Mouse (Mus musculus) midbrain, embryonic 11.5 days (tissue): ENCODE measurements at regions not wholly inside any gene's neighbourhood (a gene's known extent, or its start where the extent isn't known, plus 50 kb on each side); places are given as distances from the start of the nearest gene placed in this dataset.
A peak's percentile ranks its signal among the peaks of the same experiment; 100 is the strongest.

Source experiments
- ATAC-seq: fragments of 200-750 bp; cut with Nextera tagmentation; 2 replicates; pipeline ENCODE4 v1.8.0; 2017; ENCODE audit warnings: moderate TSS enrichment, moderate library complexity; ENCODE audit not compliant: low FRiP score
- DNase-seq: peaks from one replicate; pipeline ENCODE4 v3.0.0; 2015; ENCODE audit warnings: low spot score; ENCODE audit errors: missing footprints
- H3K27ac ChIP-seq: fragments of 300-500 bp; sonication (generic); 2 replicates; pipeline ENCODE4 v1.5.1; 2014; ENCODE audit warnings: low read depth, low read length
- H3K27me3 ChIP-seq: fragments of 300-500 bp; sonication (generic); 2 replicates; pipeline ENCODE4 v1.6.1; 2014; ENCODE audit warnings: mild to moderate bottlenecking, low read length, moderate library complexity, mixed read lengths; ENCODE audit not compliant: control insufficient read depth, insufficient read depth
- H3K36me3 ChIP-seq: fragments of 300-500 bp; sonication (generic); 2 replicates; pipeline ENCODE4 v1.6.1; 2014; ENCODE audit warnings: mild to moderate bottlenecking, low read length, moderate library complexity, mixed read lengths; ENCODE audit not compliant: control insufficient read depth, insufficient read depth
- H3K4me1 ChIP-seq: fragments of 300-500 bp; sonication (generic); 2 replicates; pipeline ENCODE4 v1.6.1; 2014; ENCODE audit warnings: low read length; ENCODE audit not compliant: control insufficient read depth, insufficient read depth
- H3K4me2 ChIP-seq: fragments of 300-500 bp; sonication (generic); 2 replicates; pipeline ENCODE4 v1.6.1; 2014; ENCODE audit warnings: mild to moderate bottlenecking, moderate library complexity
- H3K4me3 ChIP-seq: fragments of 300-500 bp; sonication (generic); 2 replicates; pipeline ENCODE4 v1.5.1; 2014; ENCODE audit warnings: low read depth, low read length
- H3K9ac ChIP-seq: fragments of 300-500 bp; sonication (generic); 2 replicates; pipeline ENCODE4 v1.6.1; 2014; ENCODE audit warnings: low read length
- H3K9me3 ChIP-seq: fragments of 300-500 bp; sonication (generic); 2 replicates; pipeline ENCODE4 v1.6.1; 2016; ENCODE audit warnings: low read length; ENCODE audit not compliant: control insufficient read depth
- WGBS: fragments of 180-500 bp; shearing (Covaris S2); extraction: QIAGEN DNeasy Blood & Tissue Kit; methylation state at CpG from one replicate; pipeline ENCODE4 v1.1.7; 2014; 5-methylcytosine and 5-hydroxymethylcytosine counted together

- no peak overlapping the region for H3K9ac ChIP-seq
- no peak overlapping the region for H3K27ac ChIP-seq
- no peak overlapping the region for H3K4me2 ChIP-seq
- WGBS, result 81% methylated on average over 5 of the region's 5 CpGs
- no peaks in the 10 kb centered on the region for H3K9me3 ChIP-seq
- H3K27me3 ChIP-seq, result no peaks in the 10 kb centered on the region
- no peaks in the 10 kb centered on the region for H3K4me1 ChIP-seq
- no peaks in the 10 kb centered on the region for H3K36me3 ChIP-seq
- no peak overlapping the region for H3K4me3 ChIP-seq
- peak; percentile 75 for DNase-seq
- no peak for ATAC-seq
Observed at GRCm38 (mm10) chr19:44626261-44626660, 63.6 kb downstream of the Hif1an start.

- no peaks in the 10 kb centered on the region for H3K9me3 ChIP-seq
- 64% methylated on average over 7 of the region's 7 CpGs for WGBS
- no peak overlapping the region for H3K9ac ChIP-seq
- DNase-seq (no peak), ATAC-seq (no peak)
- no peak overlapping the region for H3K4me3 ChIP-seq
- H3K36me3 ChIP-seq, result no peaks in the 10 kb centered on the region
- no peak overlapping the region for H3K27ac ChIP-seq
- H3K4me1 ChIP-seq, result no peaks in the 10 kb centered on the region; the same call in 1 of the 2 replicates
- H3K4me2 ChIP-seq, result no peak overlapping the region
- no peaks in the 10 kb centered on the region for H3K27me3 ChIP-seq
Observed at GRCm38 (mm10) chr19:44629705-44630104, 67.1 kb downstream of the Hif1an start.

GRCm38 (mm10) chr19:44631356-44632007 lies 68.8 kb downstream of the Hif1an start:
- Histone ChIP-seq H3K9me3 (no peaks in the 10 kb centered on the region), H3K27me3 (no peaks in the 10 kb centered on the region), H3K4me1 (no peaks in the 10 kb centered on the region; the same call in 1 of the 2 replicates), H3K9ac (no peak overlapping the region), H3K4me2 (no peak overlapping the region), H3K27ac (no peak overlapping the region), H3K4me3 (no peak overlapping the region), H3K36me3 (no peaks in the 10 kb centered on the region)
- WGBS, result 84% methylated on average over 19 of the region's 19 CpGs
- DNase-seq (no peak), ATAC-seq (no peak)

- WGBS, result 72% methylated on average over 9 of the region's 9 CpGs
- Histone ChIP-seq H3K4me1 (peaks cover 6% of the 10 kb centered on the region), H3K36me3 (no peaks in the 10 kb centered on the region), H3K4me3 (no peak overlapping the region), H3K27ac (no peak overlapping the region), H3K27me3 (peaks cover 19% of the 10 kb centered on the region), H3K9me3 (no peaks in the 10 kb centered on the region), H3K9ac (no peak overlapping the region), H3K4me2 (no peak overlapping the region)
- ATAC-seq, result no peak
- DNase-seq, result no peak
Observed at GRCm38 (mm10) chr19:44637145-44637719, 74.6 kb downstream of the Hif1an start.

- H3K4me3 ChIP-seq, result peak overlapping the region; percentile 29
- H3K27me3 ChIP-seq, result peaks cover 21% of the 10 kb centered on the region
Observed at GRCm38 (mm10) chr19:44640021-44640420, 77.4 kb downstream of the Hif1an start.

GRCm38 (mm10) chr19:44640551-44640950 lies 77.9 kb downstream of the Hif1an start:
- no peaks in the 10 kb centered on the region for H3K36me3 ChIP-seq
- peak overlapping the region; percentile 40 for H3K4me2 ChIP-seq
- H3K27me3 ChIP-seq, result peaks cover 21% of the 10 kb centered on the region
- peak overlapping the region; percentile 56 for H3K9ac ChIP-seq
- no peaks in the 10 kb centered on the region for H3K9me3 ChIP-seq
- WGBS, result 0% methylated on average over 1 of the region's 1 CpGs
- ATAC-seq, result no peak
- H3K4me1 ChIP-seq, result peaks cover 6% of the 10 kb centered on the region
- no peak overlapping the region for H3K27ac ChIP-seq
- H3K4me3 ChIP-seq, result peak overlapping the region; percentile 29
- DNase-seq, result peak; percentile 92

More at GRCm38 (mm10) chr19:44640021-44640420, 77.4 kb downstream of the Hif1an start:
- Histone ChIP-seq H3K36me3 (no peaks in the 10 kb centered on the region), H3K27ac (no peak overlapping the region), H3K4me1 (peaks cover 6% of the 10 kb centered on the region), H3K9me3 (no peaks in the 10 kb centered on the region), H3K9ac (peak overlapping the region; percentile 56), H3K4me2 (peak overlapping the region; percentile 40)
- 0% methylated on average over 26 of the region's 26 CpGs for WGBS
- ATAC-seq (no peak), DNase-seq (peak; percentile 92)

GRCm38 (mm10) chr19:44642294-44642693 lies 79.6 kb downstream of the Hif1an start:
- no peak for ATAC-seq
- no peaks in the 10 kb centered on the region for H3K36me3 ChIP-seq
- WGBS, result 58% methylated on average over 4 of the region's 4 CpGs

GRCm38 (mm10) chr19:44644376-44644775 lies 81.7 kb downstream of the Hif1an start:
- 55% methylated on average over 3 of the region's 3 CpGs for WGBS
- no peak overlapping the region for H3K27ac ChIP-seq
- H3K9me3 ChIP-seq, result no peaks in the 10 kb centered on the region
- no peak overlapping the region for H3K4me2 ChIP-seq
- H3K4me3 ChIP-seq, result no peak overlapping the region
- no peaks in the 10 kb centered on the region for H3K36me3 ChIP-seq
- ATAC-seq (no peak), DNase-seq (peak; percentile 47)
- no peak overlapping the region for H3K9ac ChIP-seq
- H3K27me3 ChIP-seq, result peaks cover 24% of the 10 kb centered on the region
- peaks cover 6% of the 10 kb centered on the region for H3K4me1 ChIP-seq

More at GRCm38 (mm10) chr19:44642294-44642693, 79.6 kb downstream of the Hif1an start:
- peak; percentile 54 for DNase-seq
- no peak overlapping the region for H3K4me2 ChIP-seq
- H3K4me3 ChIP-seq, result no peak overlapping the region
- peaks cover 6% of the 10 kb centered on the region for H3K4me1 ChIP-seq
- peaks cover 21% of the 10 kb centered on the region for H3K27me3 ChIP-seq
- no peak overlapping the region for H3K9ac ChIP-seq
- H3K27ac ChIP-seq, result no peak overlapping the region
- no peaks in the 10 kb centered on the region for H3K9me3 ChIP-seq

- WGBS, result 71% methylated on average over 4 of the region's 4 CpGs
- peaks cover 3% of the 10 kb centered on the region for H3K4me1 ChIP-seq
Observed at GRCm38 (mm10) chr19:44644929-44645328, 82.3 kb downstream of the Hif1an start.

More at GRCm38 (mm10) chr19:44644929-44645328, 82.3 kb downstream of the Hif1an start:
- Histone ChIP-seq H3K9ac (no peak overlapping the region), H3K4me3 (no peak overlapping the region), H3K36me3 (no peaks in the 10 kb centered on the region), H3K27ac (no peak overlapping the region), H3K27me3 (peaks cover 24% of the 10 kb centered on the region), H3K4me2 (no peak overlapping the region), H3K9me3 (no peaks in the 10 kb centered on the region)
- ATAC-seq, result no peak
- DNase-seq, result no peak
